Mouse (Mus musculus) gastrocnemius, postnatal 36 days (tissue): ENCODE results near the gene Acot6. TPM values are rescaled to one million over a fixed set of nuclear protein-coding genes. Genes with fewer than 3 reads are reported as not detected.

ENCODE experiments used
- DNase-seq, 2 experiments: peaks; one replicate each; pipeline ENCODE4 v3.0.0; 2022
- intact Hi-C: fragments of 180-260 bp; cut with DNase I; formaldehyde crosslinking; loops from one replicate; pipeline ENCODE4 v1.15.1; 2025
- total RNA-seq, 2 experiments: library from RNA; stranded (reverse); gene quantifications; 2 replicates each; pipeline ENCODE4 v1.2.3; 2021

Gene Acot6
- total RNA-seq, 2 experiments from 2014 or later: 1.4 to 2.2 TPM

- no peak for DNase-seq
- intact Hi-C loops: no loop called here
These were observed 49.5 kb downstream of the Acot6 start for GRCm38 (mm10) chr12:84149971-84150370.

GRCm38 (mm10) chr12:84150976-84151375, 50.5 kb downstream of the Acot6 start:
- intact Hi-C loops: no loop called here
- DNase-seq: no peak

- DNase-seq: no peak
- intact Hi-C loops: no loop called here
These were observed 51.5 kb downstream of the Acot6 start for GRCm38 (mm10) chr12:84151911-84152310.

- intact Hi-C loops: no loop called here
- no peak for DNase-seq
These were observed 52.1 kb downstream of the Acot6 start for GRCm38 (mm10) chr12:84152352-84153190.

GRCm38 (mm10) chr12:84153414-84153813, 53.0 kb downstream of the Acot6 start:
- no peak for DNase-seq
- intact Hi-C loops: no loop called here

- intact Hi-C loops: no loop called here
- peak; percentile 57 to 61 for DNase-seq
These were observed 54.5 kb downstream of the Acot6 start for GRCm38 (mm10) chr12:84154786-84155522.

- no peak for DNase-seq
- intact Hi-C loops: no loop called here
These were observed 55.0 kb downstream of the Acot6 start for GRCm38 (mm10) chr12:84155523-84155871.

- intact Hi-C loops: no loop called here
- no peak for DNase-seq
These were observed 55.8 kb downstream of the Acot6 start for GRCm38 (mm10) chr12:84156210-84156609.

- DNase-seq: no peak
- intact Hi-C loops: no loop called here
These were observed 57.7 kb downstream of the Acot6 start for GRCm38 (mm10) chr12:84158156-84158555.

- intact Hi-C loops: no loop called here
- DNase-seq: no peak
These were observed 60.0 kb downstream of the Acot6 start for GRCm38 (mm10) chr12:84160491-84160890.

Other genes starting within 250 kb of the Acot6 start
- 10 to 100 TPM; 13.8 to 17.3 TPM for gene Numb, start 178.7 kb upstream of the Acot6 start, total RNA-seq
- gene Riox1, start 150.0 kb upstream of the Acot6 start, total RNA-seq: 1 to 10 TPM; 3.2 to 4.1 TPM
- gene Heatr4, start 115.8 kb upstream of the Acot6 start, total RNA-seq: not detected
- gene Acot2, start 112.8 kb upstream of the Acot6 start, total RNA-seq: 10 to 100 TPM; 16.6 to 28.5 TPM
- gene Acot1, start 91.2 kb upstream of the Acot6 start, total RNA-seq: 1 to 10 TPM; 3.8 to 7.4 TPM
- under 1 TPM; 0.10 to 0.15 TPM for gene Acot4, start 62.3 kb upstream of the Acot6 start, total RNA-seq
- not detected for gene Gm49366, start 61.7 kb upstream of the Acot6 start, total RNA-seq
- gene Acot3, start 48.5 kb upstream of the Acot6 start, total RNA-seq: not detected
- not detected for gene Acot5, start 31.3 kb upstream of the Acot6 start, total RNA-seq
- 1 to 10 TPM; 5.9 to 8.1 TPM for gene Dnal1, start 13.7 kb downstream of the Acot6 start, total RNA-seq
- under 1 TPM; 0.15 to 0.18 TPM for gene Pnma1, start 47.8 kb downstream of the Acot6 start, total RNA-seq
- 10 to 100 TPM in 1 of 2 experiments, 1 to 10 TPM in 1; 6.5 to 10.4 TPM for gene Elmsan1, start 118.2 kb downstream of the Acot6 start, total RNA-seq
- gene Ptgr2, start 184.6 kb downstream of the Acot6 start, total RNA-seq: 10 to 100 TPM; 61.1 to 67.9 TPM
- 10 to 100 TPM; 16.5 to 18.2 TPM for gene Zfp410, start 216.2 kb downstream of the Acot6 start, total RNA-seq